Mouse (Mus musculus) intestine, postnatal 0 days (tissue): ENCODE data around the gene Dync1i1. TPM values are rescaled to one million over a fixed set of nuclear protein-coding genes. Genes with fewer than 3 reads are reported as not detected.

Experiments
- ATAC-seq: fragments of 200-750 bp; cut with Nextera tagmentation; 2 replicates; pipeline ENCODE4 v1.8.0; 2017; ENCODE audit warnings: mild to moderate bottlenecking, moderate TSS enrichment, moderate library complexity
- H3K27ac ChIP-seq: fragments of 300-500 bp; sonication (generic); 2 replicates; pipeline ENCODE4 v1.5.1; 2014; ENCODE audit warnings: mild to moderate bottlenecking, low read depth, low read length, moderate library complexity
- H3K27me3 ChIP-seq: fragments of 300-500 bp; sonication (generic); replicated peaks from 2 replicates; pipeline ENCODE4 v1.6.1; 2014; ENCODE audit warnings: low read length, mixed read lengths; ENCODE audit not compliant: control insufficient read depth, insufficient read depth
- H3K36me3 ChIP-seq: fragments of 300-500 bp; sonication (generic); 2 replicates; pipeline ENCODE4 v1.6.1; 2014; ENCODE audit warnings: mild to moderate bottlenecking, moderate library complexity; ENCODE audit not compliant: control insufficient read depth, insufficient read depth
- H3K4me1 ChIP-seq: fragments of 300-500 bp; sonication (generic); replicated peaks from 2 replicates; pipeline ENCODE4 v1.6.1; 2014; ENCODE audit warnings: antibody characterized with exemption, low read length, mixed read lengths; ENCODE audit not compliant: control insufficient read depth, insufficient read depth
- H3K4me2 ChIP-seq: fragments of 300-500 bp; sonication (generic); replicated peaks from 2 replicates; pipeline ENCODE4 v1.6.1; 2014; ENCODE audit warnings: low read depth, mild to moderate bottlenecking, moderate library complexity
- H3K4me3 ChIP-seq: fragments of 300-500 bp; sonication (generic); 2 replicates; pipeline ENCODE4 v1.5.1; 2014; ENCODE audit warnings: low read depth, low read length
- H3K9ac ChIP-seq: fragments of 300-500 bp; sonication (generic); 2 replicates; pipeline ENCODE4 v1.6.1; 2014; ENCODE audit warnings: mild to moderate bottlenecking, low read depth, low read length
- H3K9me3 ChIP-seq: fragments of 300-500 bp; sonication (generic); 2 replicates; pipeline ENCODE4 v1.6.1; 2016; ENCODE audit warnings: mixed run types; ENCODE audit not compliant: control insufficient read depth
- CTCF ChIP-seq: sonication (generic); IDR thresholded peaks from 2 replicates; pipeline ENCODE4 v1.5.1; 2016; ENCODE audit warnings: low read depth, mild to moderate bottlenecking, control low read depth, antibody characterized with exemption, moderate library complexity
- WGBS: fragments of 180-500 bp; shearing (Covaris S2); extraction: QIAGEN DNeasy Blood & Tissue Kit; methylation state at CpG from one replicate; pipeline ENCODE4 v1.1.7; 2014; 5-methylcytosine and 5-hydroxymethylcytosine counted together
- polyA plus RNA-seq: library from polyadenylated mRNA; unstranded; fragments of >200 nt; fragmentation: Nextera tagmentation; extraction: Ambion mirVana; gene quantifications from 2 replicates; pipeline ENCODE4 v1.2.1, GENCODE M21; 2015

The Dync1i1 gene
- polyA plus RNA-seq, 1 experiment from 2014 or later, result 0.53 TPM

GRCm38 (mm10) chr6:5812076-5812475 lies 86.6 kb downstream of the Dync1i1 start:
- no peak for TF ChIP-seq CTCF
- H3K9me3 ChIP-seq, result no peaks in the 10 kb centered on the region
- no peaks in the 10 kb centered on the region for H3K4me1 ChIP-seq
- no peak overlapping the region for H3K4me2 ChIP-seq
- H3K9ac ChIP-seq, result no peak overlapping the region
- no peak overlapping the region for H3K4me3 ChIP-seq
- WGBS, result 51% methylated on average over 1 of the region's 1 CpGs
- H3K27me3 ChIP-seq, result no peaks in the 10 kb centered on the region
- ATAC-seq, result no peak
- H3K36me3 ChIP-seq, result no peaks in the 10 kb centered on the region
- no peak overlapping the region for H3K27ac ChIP-seq

- Histone ChIP-seq H3K9me3 (no peaks in the 10 kb centered on the region), H3K36me3 (no peaks in the 10 kb centered on the region), H3K4me3 (no peak overlapping the region), H3K4me2 (no peak overlapping the region), H3K27me3 (no peaks in the 10 kb centered on the region), H3K27ac (no peak overlapping the region), H3K9ac (no peak overlapping the region), H3K4me1 (no peaks in the 10 kb centered on the region)
- WGBS, result 48% methylated on average over 3 of the region's 3 CpGs
- no peak for TF ChIP-seq CTCF
- peak; percentile 91 for ATAC-seq
These were observed 94.2 kb downstream of the Dync1i1 start for GRCm38 (mm10) chr6:5819674-5820073.

GRCm38 (mm10) chr6:5825461-5825860 lies 100.0 kb downstream of the Dync1i1 start:
- ATAC-seq, result no peak
- no peak for TF ChIP-seq CTCF
- Histone ChIP-seq H3K9me3 (no peaks in the 10 kb centered on the region), H3K36me3 (no peaks in the 10 kb centered on the region), H3K4me3 (no peak overlapping the region), H3K27me3 (no peaks in the 10 kb centered on the region), H3K9ac (no peak overlapping the region), H3K4me2 (no peak overlapping the region), H3K27ac (no peak overlapping the region), H3K4me1 (0 out of 2 replicates have a peak, but pooled peaks cover 6% of the 10 kb centered on the region)
- WGBS, result 65% methylated on average over 3 of the region's 3 CpGs

GRCm38 (mm10) chr6:5827064-5827463 lies 101.6 kb downstream of the Dync1i1 start:
- ATAC-seq, result no peak
- peak; percentile 46 for TF ChIP-seq CTCF
- 67% methylated on average over 4 of the region's 4 CpGs for WGBS
- no peak overlapping the region for H3K4me2 ChIP-seq
- H3K36me3 ChIP-seq, result no peaks in the 10 kb centered on the region
- no peak overlapping the region for H3K9ac ChIP-seq
- H3K27me3 ChIP-seq, result no peaks in the 10 kb centered on the region
- H3K9me3 ChIP-seq, result no peaks in the 10 kb centered on the region
- H3K27ac ChIP-seq, result no peak overlapping the region
- 0 out of 2 replicates have a peak, but pooled peaks cover 6% of the 10 kb centered on the region for H3K4me1 ChIP-seq
- H3K4me3 ChIP-seq, result no peak overlapping the region

- no peak overlapping the region for H3K9ac ChIP-seq
- WGBS, result 29% methylated on average over 14 of the region's 14 CpGs
- H3K4me3 ChIP-seq, result no peak overlapping the region
- no peaks in the 10 kb centered on the region for H3K36me3 ChIP-seq
- H3K4me1 ChIP-seq, result 0 out of 2 replicates have a peak, but pooled peaks cover 6% of the 10 kb centered on the region
- ATAC-seq, result peak; percentile 85
- TF ChIP-seq CTCF, result no peak
- H3K4me2 ChIP-seq, result peak overlapping the region; percentile 21; the same call in 1 of the 2 replicates
- no peaks in the 10 kb centered on the region for H3K27me3 ChIP-seq
- no peak overlapping the region for H3K27ac ChIP-seq
- no peaks in the 10 kb centered on the region for H3K9me3 ChIP-seq
These were observed 103.1 kb downstream of the Dync1i1 start for GRCm38 (mm10) chr6:5828409-5828974.

- TF ChIP-seq CTCF, result no peak
- no peak overlapping the region for H3K4me3 ChIP-seq
- no peak overlapping the region for H3K4me2 ChIP-seq
- H3K27ac ChIP-seq, result no peak overlapping the region
- no peaks in the 10 kb centered on the region for H3K36me3 ChIP-seq
- H3K9ac ChIP-seq, result no peak overlapping the region
- H3K9me3 ChIP-seq, result no peaks in the 10 kb centered on the region
- no peaks in the 10 kb centered on the region for H3K27me3 ChIP-seq
- WGBS, result 61% methylated on average over 9 of the region's 9 CpGs
- ATAC-seq, result no peak
- 0 out of 2 replicates have a peak, but pooled peaks cover 6% of the 10 kb centered on the region for H3K4me1 ChIP-seq
These were observed 103.7 kb downstream of the Dync1i1 start for GRCm38 (mm10) chr6:5829148-5829547.
